Mouse (Mus musculus) layer of hippocampus, postnatal 36 days (tissue): ENCODE data around the gene Mms19. TPM values are rescaled to one million over a fixed set of nuclear protein-coding genes. Genes with fewer than 3 reads are reported as not detected.

ENCODE experiments used
- DNase-seq, 2 experiments: peaks; one replicate each; pipeline ENCODE4 v3.0.0; 2022
- total RNA-seq, 2 experiments: library from RNA; stranded (reverse); gene quantifications; 2 replicates each; pipeline ENCODE4 v1.2.3; 2021

Gene Mms19
- total RNA-seq, 2 experiments from 2014 or later, result 31.8 to 37.0 TPM

DNA sequence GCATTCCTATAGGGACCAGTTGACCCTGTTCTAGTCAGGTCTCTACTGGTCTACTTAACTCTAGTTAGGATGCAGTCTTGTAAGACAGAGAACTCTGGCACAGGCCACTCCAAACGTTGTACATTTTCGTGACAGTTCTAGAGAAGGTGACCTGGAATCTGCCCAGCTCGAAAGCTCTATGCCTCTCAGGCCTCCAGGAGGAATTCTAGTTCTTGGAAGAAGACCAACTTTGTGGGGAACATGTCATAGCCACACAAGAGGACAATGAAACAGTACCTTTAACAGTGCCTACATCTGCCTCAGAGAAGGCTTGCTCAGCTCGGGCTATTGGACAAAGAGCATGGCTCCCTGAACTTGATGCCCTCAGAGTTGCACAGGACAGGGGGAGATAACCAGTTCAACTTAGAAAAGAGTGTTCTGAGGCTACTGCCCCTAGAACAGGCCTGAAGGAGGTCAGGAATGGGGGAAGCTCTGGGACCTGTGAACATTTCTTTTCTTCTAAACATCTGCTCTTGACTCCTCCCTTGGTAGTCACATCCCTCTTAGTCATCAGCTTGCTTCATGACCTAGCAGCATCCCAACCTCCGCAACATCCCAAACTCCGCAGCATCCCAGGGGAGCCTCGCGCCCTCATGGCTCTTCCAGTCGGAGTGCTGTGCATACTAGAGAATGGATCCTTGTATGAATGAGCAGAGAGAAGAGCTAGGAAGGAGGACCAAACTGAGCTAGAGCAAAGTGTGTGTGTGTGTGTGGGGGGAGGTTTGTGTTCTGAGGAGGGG, 18.0 kb upstream of the Mms19 start:
- no peak for DNase-seq

DNA sequence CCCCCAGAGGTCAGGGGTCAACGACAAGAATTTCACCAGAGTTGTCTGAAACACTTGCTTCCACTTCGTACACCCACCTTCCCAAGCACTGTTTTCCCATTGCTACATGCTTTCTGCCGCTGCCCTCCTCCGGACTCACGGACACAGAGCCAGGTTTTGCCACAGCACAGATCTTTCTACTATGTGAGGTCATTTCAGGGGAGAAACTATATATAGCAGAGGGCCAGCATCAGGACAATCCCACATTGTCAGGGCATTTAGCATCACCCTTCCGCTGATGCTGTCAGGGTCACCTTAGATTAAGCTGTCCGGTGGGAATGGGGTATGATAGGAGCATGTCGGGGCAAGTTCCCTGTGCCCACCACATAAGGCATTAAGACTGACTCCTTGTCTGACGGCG, 16.1 kb upstream of the Mms19 start:
- DNase-seq, result no peak

DNA sequence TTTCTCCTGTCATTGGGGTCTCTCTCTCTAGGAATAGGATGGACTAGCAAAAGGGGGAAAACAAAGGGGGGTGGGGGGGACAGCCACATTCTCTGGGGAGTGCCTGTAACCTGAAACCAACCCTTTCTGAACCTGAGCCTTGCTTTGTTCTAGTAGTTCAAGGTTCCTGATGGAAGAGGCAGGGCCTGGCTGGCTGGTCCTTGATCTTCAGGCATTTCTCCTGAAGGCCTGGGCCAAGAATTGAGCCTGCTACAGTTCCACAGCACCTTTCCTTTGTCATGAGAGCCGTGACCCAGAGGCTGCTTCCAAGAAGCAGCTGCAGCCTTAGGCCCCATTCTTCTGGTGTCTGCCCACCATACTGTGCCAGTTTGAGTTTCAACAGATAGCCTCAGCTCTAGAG, 14.5 kb upstream of the Mms19 start:
- DNase-seq, result no peak

DNA sequence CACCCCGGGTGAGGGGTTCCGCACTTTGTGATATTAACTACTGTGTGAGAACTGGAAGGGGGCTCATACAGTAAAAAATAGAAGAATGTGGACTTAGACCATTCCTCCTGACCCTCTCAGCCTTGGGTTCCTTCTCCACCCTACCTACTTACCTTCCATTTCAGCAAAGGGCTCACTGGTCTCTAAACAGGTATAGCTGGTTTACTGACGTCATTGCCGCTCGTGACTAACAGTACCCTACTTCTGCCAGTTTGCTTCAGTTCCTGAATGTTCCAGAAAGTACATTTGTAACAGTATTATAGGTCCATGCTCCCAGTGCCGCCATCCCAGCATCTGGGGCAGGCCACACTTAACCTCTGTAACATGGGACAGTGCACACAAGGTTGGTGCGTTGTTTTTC, 13.1 kb upstream of the Mms19 start:
- DNase-seq, result no peak

DNA sequence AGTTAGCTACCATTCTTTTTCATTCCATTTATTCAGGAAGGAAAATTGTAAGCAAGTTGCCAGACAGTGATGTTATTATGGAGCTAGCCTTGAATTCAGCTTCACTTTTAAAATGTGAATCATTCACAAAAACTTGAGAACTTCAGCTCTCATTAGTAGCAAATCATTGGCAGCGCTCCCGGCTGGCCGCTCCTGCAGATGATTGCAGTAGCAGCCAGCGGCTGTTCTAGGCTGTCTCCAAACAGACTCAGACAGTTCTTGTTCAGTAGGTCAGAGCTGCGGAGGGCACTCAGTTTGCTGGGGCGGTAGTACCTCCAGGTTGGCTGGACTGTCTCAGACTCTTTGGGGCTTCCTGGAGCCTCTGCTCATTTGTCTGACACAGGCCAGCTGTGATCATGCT, 12.5 kb upstream of the Mms19 start:
- peak; percentile 66 to 70 for DNase-seq

DNA sequence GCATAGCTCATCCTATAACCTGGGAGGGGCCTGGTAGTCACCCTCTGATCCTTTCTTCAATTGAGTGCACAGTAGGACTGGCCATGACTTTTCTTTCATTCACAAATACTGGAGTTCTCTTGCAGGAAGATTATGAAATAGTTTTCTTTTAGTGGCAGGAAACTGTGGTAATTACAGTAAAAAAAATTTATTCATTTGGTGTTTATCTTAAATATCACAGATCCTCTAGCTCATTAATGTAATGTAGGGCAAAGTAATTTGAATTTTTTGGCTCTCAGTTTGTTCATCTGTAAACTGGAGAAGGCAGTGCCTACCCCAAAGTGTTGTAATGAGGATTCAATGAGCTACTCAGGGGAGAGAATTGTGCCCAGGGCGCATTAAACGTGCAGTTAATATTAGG, 12.0 kb upstream of the Mms19 start:
- DNase-seq, result no peak

DNA sequence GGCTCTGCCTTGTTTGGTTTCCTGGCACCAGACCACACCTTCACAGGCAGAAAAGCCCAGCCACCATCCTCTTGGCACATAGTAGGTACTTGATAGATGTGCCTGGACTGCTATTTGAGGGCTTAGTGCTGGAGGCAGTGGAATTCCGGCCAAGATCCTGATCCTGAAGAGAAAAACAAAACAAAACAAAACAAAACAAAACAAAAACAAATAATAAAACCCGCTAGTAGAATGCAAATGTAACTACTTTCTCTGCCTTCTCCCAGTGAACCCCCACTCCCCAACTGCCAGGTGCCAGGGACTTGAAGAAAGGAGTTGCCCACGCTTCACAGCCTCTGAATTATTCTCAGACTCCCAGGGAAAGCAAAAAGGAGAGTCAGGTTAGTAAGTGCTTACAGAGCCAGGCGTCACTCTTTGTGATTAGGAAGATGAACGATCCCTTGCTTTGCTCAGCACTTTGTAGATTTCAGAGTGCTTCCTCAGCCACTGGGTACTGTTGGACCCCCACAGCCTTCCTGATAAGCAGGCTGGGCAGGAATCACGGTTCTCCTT, 11.0 kb upstream of the Mms19 start:
- DNase-seq, result no peak

DNA sequence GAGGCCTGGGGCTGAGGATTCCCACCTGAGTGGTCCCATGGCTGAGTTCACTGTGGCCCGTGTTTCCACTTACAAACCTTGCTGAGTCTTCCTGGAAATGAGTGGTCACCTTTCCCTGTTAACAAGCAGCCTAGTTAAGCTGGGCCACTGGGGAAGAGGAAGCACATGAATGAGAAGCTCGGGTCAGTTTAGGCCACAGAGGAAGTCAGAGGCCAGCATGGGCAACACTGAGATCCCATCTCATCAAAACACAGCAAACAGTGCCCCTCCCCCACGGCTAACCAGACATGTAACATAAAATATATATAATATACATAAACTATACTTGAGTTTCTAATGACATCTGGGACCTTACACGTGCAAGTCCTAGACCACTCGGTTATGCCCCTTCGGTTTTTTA, 8.9 kb upstream of the Mms19 start:
- DNase-seq, result no peak

DNA sequence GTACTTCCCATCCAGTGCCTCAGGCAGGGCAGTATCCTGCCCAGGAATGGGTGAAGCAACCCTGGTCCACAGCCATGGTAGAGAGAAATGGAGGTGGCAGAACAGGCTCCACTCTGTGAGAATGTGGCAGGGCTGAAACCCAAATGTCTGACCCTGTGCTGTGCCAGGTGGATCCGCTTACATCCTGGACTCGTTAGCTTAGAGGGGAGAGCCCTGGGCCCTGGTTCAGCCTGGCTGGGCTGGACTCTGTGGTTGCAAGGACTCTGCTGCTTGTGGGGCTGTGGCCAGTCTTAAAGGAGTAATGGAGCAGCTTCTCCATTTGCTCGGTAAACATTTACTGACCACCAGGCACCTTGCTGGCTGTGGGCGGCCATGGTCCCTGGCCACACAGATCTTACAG, 6.2 kb upstream of the Mms19 start:
- no peak for DNase-seq

DNA sequence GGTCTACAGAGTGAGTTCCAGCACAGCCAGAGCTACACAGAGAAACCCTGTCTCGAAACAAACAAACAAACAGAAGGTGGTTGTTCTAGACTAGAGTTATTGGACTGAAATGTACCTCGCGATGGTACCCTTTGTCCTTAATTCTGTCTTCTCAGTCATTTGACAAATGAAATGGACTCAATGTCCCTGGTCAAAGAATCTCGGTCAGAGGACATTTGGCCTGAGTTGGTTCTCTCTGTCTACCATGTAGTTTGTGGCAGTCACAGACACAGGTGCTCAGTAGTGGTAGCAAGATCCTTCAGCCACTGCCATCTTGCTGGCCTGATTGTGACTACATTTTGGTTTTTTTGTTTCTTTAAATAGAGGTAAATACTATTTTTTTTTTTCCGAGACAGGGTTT, 5.0 kb upstream of the Mms19 start:
- DNase-seq, result no peak

DNA sequence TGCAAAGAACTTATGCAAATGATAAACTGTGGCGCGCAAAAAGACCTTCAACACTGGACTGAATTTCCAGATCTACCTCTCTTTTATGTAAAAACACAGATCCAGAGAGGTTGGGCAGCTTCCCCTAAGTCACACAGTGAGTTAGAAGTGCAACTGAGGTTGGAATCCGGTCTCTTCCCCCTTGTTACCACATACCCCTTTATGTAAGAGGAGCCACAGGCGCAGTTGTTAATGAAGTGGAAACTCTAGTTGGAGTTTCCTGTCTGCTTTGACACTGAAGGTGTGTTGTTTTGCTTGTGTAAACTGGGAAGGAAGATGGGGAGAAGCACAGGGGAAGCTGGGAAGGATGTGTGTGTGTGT, 1.8 kb upstream of the Mms19 start:
- no peak for DNase-seq

DNA sequence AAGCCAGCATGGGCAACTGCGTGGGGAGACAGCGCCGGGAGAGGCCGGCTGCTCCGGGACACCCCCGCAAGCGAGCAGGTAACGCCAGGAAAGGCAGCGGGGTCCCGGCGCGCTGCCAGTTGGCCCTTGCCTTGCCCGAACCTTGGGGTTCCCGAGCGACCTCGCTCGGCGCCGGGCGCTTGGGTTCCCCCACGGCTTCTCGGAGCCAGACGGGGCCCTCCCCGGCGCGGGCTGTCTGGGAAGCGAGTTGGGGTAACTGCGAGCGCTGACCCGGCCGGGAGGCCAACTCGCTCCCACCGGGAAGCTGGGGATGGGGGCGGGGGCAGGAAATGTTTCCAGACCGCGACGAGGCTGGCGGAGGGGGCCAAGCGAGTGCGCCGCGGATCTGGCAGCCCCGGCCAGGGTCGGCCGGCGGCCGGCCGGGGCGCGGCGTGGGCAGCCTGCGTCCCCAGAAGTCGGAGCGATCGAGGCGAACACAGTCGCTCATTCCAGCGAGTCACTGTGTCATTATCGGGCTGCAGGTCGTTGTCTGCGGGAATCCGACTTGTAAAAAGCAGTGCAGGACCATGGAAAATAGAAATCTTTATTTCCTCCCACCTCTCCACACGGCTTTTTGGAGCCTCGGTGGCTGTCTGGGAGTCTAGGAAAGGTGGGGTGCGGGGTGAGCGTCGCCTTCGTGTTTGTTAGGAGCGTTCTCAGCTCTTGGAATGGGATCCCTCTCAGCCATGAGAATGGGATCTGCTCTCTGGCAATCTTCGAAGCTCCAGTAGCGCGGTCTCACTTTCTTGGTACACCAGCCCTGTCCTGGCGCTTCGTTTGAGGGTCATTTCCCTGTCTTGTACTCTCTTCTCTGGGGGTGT, 1.2 kb upstream of the Mms19 start:
- DNase-seq, result peak in 1 of 2 experiments; percentile 20

DNA sequence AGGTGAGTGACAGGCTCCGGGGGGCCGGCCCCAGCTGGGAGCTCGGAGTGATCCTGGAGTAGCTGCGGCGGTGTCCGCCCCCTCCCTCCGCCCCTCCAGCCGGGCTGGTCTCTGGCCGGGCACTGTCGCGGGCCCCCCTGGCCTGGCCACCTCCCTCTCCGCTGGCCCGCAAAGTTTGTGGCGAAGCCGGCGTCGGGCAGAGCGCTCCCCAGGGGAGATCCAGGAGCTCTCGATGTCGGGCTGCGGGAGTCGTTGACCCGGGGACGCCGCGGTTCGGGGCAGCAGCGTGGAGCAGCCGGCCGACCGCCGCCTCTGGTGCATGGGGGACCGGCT, 604 bp upstream of the Mms19 start, which contains the start of gene Ubtd1:
Gene Ubtd1 (plus strand): TSS at position 169 of the 333 bp plus-strand sequence.
- no peak for DNase-seq

DNA sequence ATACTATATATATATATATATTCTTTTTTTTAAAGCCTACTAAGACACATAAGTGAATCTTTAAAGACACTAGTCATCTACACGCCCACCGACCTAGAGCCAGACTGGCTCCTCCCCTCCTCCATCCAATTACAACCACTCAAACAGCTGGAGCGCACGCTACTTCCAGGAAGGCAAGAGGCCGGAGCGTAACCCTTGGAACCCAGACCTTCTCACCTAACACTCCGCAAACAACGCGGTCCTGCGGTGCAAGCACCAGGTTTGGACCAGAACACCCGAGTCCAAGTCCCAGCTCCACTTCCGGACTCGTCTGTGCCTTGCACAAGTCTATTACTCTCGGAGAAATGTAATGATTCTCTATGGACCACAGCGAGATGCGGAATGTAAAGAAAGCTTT, 537 bp downstream of the Mms19 start:
- DNase-seq, result peak; percentile 21 to 34

DNA sequence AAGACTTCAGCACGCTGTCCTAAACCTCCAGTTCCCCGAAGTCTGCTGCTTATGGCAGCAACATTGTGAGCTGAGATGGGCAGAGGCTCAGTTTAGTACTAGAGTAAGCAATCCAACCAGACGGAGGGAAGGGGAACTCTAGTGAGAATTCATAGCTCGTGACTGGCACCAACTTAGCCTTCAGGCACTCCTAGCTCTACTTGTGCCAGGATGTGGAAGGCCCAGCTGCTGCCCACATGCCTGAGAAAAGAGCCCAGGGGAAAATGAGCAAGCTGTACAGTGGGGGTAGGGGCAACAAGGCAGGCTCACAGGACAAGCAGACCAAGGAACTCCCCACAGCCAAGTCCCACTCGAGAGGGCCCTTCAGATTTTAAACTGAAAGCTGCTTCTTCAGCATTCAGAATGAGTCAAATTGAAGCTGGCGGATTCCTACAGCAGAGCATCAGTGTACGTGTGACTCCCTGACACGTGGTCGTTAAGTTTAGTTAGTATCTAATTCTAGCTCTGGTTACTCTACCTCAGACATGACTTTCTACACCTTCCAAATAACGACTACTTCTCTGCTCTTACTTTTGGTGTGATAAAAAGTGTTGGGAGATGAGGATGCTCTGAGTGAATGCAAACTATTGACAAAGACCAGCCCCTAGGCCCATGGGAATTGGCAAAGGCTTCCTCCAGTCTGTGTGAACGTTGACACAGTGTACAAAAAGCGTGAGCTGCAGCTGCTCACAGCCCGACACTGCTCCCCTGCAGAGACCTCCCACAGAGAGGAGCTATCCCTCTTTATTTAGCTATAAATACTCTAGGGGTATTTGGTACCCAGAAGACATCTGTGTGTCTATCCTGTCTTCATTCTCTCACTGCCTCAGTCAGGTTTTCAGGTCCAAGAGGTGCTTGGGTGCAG, 6.8 kb downstream of the Mms19 start:
- peak; percentile 19 to 28 for DNase-seq

DNA sequence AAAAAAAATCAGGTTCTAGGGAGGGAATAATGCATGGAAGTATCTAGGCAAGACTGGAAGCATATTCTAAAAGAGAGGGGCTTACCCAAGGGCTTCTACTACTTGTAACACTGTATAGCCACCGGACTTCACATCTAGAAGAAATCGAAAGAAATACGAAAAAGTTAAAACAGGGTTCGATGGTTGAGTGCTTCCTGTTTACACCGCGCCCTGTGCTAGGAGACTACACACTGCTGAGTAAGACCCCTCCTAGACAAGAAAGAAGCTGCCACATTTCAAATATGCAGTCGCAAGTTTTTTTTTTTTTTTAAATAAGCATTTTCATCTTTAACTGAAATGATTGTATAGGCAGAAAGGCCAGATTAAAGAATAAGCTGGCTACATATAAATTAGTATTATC, 11.3 kb downstream of the Mms19 start:
- no peak for DNase-seq

DNA sequence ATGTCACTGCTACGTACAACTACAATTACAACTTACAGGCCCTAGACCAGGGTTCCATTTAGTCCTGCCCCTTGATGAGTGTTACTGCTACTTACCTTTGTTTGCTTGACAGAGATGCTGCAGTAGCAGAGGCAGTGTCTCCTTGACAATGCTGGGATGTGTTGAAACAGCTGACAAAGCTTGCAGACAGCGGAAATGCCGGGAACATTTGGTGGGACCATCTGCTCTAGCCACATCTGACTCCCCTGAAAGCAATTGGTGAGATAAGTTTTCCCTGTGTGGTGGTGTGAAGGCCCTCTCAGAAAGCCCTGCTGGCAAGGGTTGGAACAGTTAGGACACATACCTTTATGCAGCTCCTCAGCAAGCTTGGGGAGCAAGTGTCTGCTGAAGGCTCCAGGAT, 27.4 kb downstream of the Mms19 start:
- DNase-seq, result peak; percentile 33 to 45

DNA sequence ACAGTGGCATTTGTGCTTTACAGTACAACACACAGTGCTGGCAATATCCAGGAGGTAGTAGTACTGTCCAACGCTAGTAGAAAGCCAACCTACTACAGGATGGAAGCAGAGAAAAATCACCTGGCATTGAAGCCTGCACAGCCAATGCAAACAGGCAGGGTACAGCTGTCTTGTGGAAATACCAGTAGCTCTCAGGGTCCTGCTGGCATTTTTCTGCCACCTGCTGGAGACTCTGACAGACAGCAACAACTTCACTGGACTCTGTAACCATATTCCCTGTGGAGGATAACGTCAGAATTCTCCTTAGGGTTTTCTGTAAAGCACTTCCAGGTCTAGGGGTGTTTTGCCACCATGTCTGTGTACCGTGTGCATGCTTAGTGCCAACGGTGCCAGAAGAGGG, 28.7 kb downstream of the Mms19 start:
- no peak for DNase-seq

DNA sequence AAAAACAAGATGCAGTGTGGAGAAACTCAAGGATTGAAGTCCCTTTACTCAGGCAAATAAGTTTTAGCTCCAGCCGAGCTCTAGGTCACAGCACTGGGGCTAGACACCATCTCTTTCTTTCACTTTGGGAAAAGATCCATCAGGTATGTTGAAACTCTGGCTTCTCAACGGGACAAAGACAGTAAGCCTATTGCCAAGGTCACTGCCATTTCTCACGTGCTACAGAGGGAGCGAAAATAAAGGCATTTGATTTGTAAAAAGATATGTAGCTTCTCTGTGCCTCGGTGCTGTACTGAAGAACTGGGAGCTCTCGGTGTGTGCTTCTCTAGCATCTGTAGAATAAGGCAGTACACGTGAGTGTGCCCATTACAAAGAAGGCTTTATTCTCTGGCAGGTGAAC, 37.1 kb downstream of the Mms19 start:
- DNase-seq, result no peak

DNA sequence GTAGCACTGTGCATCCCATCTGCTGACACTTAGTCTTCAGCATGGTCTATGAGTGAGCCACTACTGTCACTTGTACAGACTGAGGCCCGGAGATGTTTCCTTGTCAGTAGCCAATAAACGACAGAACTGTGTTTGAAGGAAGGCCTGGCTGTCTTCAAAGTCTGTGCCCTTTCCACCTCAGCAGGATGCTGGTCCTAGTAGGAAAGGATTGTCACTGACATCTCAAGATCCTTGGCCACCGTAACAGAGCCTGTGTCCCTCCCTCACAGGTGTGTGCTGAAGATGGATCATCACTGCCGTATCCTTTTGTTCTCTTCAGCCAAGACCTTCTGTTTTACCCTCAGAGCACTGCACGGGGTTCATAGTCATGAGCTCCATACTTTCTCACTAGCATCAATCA, 42.4 kb downstream of the Mms19 start:
- DNase-seq, result no peak

DNA sequence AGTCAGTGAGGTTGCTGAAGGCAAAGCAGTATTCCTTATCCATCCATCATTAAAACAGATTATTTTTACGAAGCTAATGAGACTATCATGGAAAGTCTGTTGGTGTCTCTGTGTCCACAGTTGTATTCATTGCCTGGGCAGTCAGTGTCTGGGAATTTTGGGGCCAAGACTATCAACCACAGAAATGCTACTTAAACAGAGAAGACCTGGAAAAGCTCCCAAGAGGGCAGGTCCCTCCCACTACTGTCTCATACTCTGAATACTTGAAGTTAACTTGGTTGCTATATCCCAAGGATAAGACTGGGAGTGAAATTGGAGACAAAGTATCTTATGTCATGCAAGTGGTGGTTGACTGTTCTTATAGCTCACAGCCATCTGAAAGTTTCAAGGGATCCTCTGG, 45.0 kb downstream of the Mms19 start:
- no peak for DNase-seq

DNA sequence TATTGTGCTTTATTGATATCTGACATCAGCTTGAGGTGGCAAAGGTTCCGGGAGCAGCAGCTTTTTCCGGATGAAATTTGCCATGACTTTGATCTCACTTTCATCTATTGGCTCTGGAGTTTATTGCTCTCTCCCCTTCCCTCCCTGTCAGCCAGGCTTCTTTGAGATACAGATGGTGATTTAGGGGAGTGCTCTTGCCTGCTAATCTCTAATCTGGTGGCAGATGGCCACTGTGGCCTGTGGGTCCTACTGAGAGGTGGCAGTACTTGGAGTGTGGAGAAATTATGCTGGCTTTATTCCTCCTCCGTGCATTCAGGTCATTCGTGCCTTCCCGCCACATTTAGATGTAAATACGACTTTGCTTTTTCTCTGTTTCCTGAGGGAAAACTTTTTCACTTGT, 46.8 kb downstream of the Mms19 start:
- no peak for DNase-seq
